40 mouse cellular contexts compared by ENCODE assay signal in genomic region chr14:72438976-72439375, GRCm38 (mm10). TPM values are rescaled to one million over a fixed set of nuclear protein-coding genes. Genes with fewer than 3 reads are reported as not detected.
"Had no signal": no experiment of that assay in that cellular context is flagged by ENCODE, and none has a peak within 500 bp of the region (broad histone marks: within the 10 kb centered on the region; RNA-seq: fewer than 3 reads in every experiment).

No protein-coding gene starts in this region.

- DNase-seq: gastrocnemius, postnatal 14 days; gastrocnemius, postnatal 36 days; heart, postnatal 14 days; heart, postnatal 36 days; kidney, adult 11 months; kidney, adult 2 months; kidney, adult 9 months; kidney, postnatal 14 days; kidney, postnatal 36 days; layer of hippocampus, adult 9-11 months; liver; liver, embryonic 13.5 days; liver, postnatal 0 days had no signal

RNA-seq across cellular contexts. Expression of gene Gm9195, which starts 52.7 kb away (rescaled TPM):
- total RNA-seq: gastrocnemius, adult 18-20 months; gastrocnemius, adult 8-10 months; gastrocnemius, postnatal 14 days; gastrocnemius, postnatal 36 days; heart, adult 8-10 months; heart, postnatal 14 days; heart, postnatal 36 days; hematopoietic stem cell, adult 5-6 weeks; hindbrain, postnatal 0 days; layer of hippocampus, adult 18-20 months; layer of hippocampus, adult 8-10 months; layer of hippocampus, postnatal 14 days; left cerebral cortex, adult 2 months; left cerebral cortex, postnatal 25 days had no signal
- polyA plus RNA-seq: gonadal fat pad, adult 2 months; heart, embryonic 11.5 days; heart, embryonic 13.5 days; heart, embryonic 15.5 days; heart, postnatal 0 days; hindbrain, embryonic 11.5 days; hindbrain, embryonic 13.5 days; hindbrain, embryonic 15.5 days; hindbrain, postnatal 0 days; intestine, embryonic 14.5 days; intestine, embryonic 16.5 days; kidney, embryonic 15.5 days; kidney, postnatal 0 days; limb, embryonic 10.5 days; limb, embryonic 12.5 days; limb, embryonic 14.5 days; liver, embryonic 11.5 days; liver, embryonic 13.5 days; liver, embryonic 15.5 days; liver, postnatal 0 days had no signal
